Comparison of ENCODE assay signal across 27 mouse cellular contexts in genomic region chr6:43518378-43518777, GRCm38 (mm10).
"Had no signal": no experiment of that assay in that cellular context is flagged by ENCODE, and none has a peak within 500 bp of the region (broad histone marks: within the 10 kb centered on the region; RNA-seq: fewer than 3 reads in every experiment).

No protein-coding gene starts in this region.

- H3K4me2 ChIP-seq: heart, embryonic 11.5 days; heart, embryonic 13.5 days; heart, embryonic 15.5 days; hindbrain, embryonic 13.5 days; hindbrain, embryonic 15.5 days; intestine, embryonic 15.5 days; limb, embryonic 12.5 days; liver, embryonic 11.5 days; liver, embryonic 13.5 days; liver, embryonic 15.5 days had no signal

- ATAC-seq: hindbrain, postnatal 0 days; intestine, embryonic 15.5 days; intestine, postnatal 0 days had no signal

- H3K9ac ChIP-seq: heart, embryonic 13.5 days; heart, embryonic 15.5 days; hindbrain, embryonic 13.5 days; hindbrain, embryonic 15.5 days; intestine, embryonic 15.5 days; limb, embryonic 12.5 days; liver, embryonic 13.5 days; liver, embryonic 15.5 days had no signal

- DNase-seq: gastrocnemius, postnatal 14 days; gastrocnemius, postnatal 36 days; heart, adult 11 months; heart, adult 2 months; heart, postnatal 14 days; heart, postnatal 36 days; kidney, adult 18-20 months; kidney, adult 8-10 months; kidney, postnatal 10 days; kidney, postnatal 25 days; kidney, postnatal 4 days; liver; liver, embryonic 13.5 days had no signal

- H3K4me1 ChIP-seq: heart, embryonic 13.5 days; heart, embryonic 15.5 days; hindbrain, embryonic 15.5 days; intestine, embryonic 15.5 days; limb, embryonic 10.5 days; limb, embryonic 12.5 days had no signal

- H3K4me3 ChIP-seq: heart, adult 2 months; heart, embryonic 13.5 days; heart, embryonic 15.5 days; hindbrain, embryonic 13.5 days; hindbrain, embryonic 15.5 days; intestine, embryonic 15.5 days; layer of hippocampus, adult 2 months; left cerebral cortex, adult 2 months; limb, embryonic 10.5 days; limb, embryonic 12.5 days; liver, embryonic 13.5 days; liver, embryonic 15.5 days had no signal

- H3K9me3 ChIP-seq: heart, embryonic 13.5 days; heart, embryonic 15.5 days; hindbrain, embryonic 13.5 days; hindbrain, embryonic 15.5 days; intestine, embryonic 15.5 days; limb, embryonic 10.5 days; limb, embryonic 12.5 days; liver, embryonic 13.5 days; liver, embryonic 15.5 days had no signal

- H3K36me3 ChIP-seq: heart, embryonic 13.5 days; heart, embryonic 15.5 days; hindbrain, embryonic 13.5 days; hindbrain, embryonic 15.5 days; intestine, embryonic 15.5 days; limb, embryonic 10.5 days; limb, embryonic 12.5 days; liver, embryonic 13.5 days; liver, embryonic 15.5 days had no signal

- H3K27me3 ChIP-seq: heart, embryonic 13.5 days; heart, embryonic 15.5 days; hindbrain, embryonic 13.5 days; hindbrain, embryonic 15.5 days; intestine, embryonic 15.5 days; limb, embryonic 12.5 days; liver, embryonic 13.5 days; liver, embryonic 15.5 days had no signal

- H3K27ac ChIP-seq: heart, adult 2 months; heart, embryonic 13.5 days; heart, embryonic 15.5 days; hindbrain, embryonic 13.5 days; hindbrain, embryonic 15.5 days; hindbrain, postnatal 0 days; intestine, embryonic 15.5 days; layer of hippocampus, adult 2 months; left cerebral cortex, adult 2 months; limb, embryonic 10.5 days; limb, embryonic 12.5 days; liver, embryonic 13.5 days; liver, embryonic 15.5 days had no signal
